Mouse (Mus musculus): ENCODE results near the gene BC048671. TPM values are rescaled to one million over a fixed set of nuclear protein-coding genes. Genes with fewer than 3 reads are reported as not detected.

BC048671 gene
- polyA plus RNA-seq, 1 experiment, result not detected

GRCm38 (mm10) chr6:90350011-90350410 lies 49.0 kb downstream of the BC048671 start:
- no peaks in the 10 kb centered on the region for H3K27me3 ChIP-seq (ENCODE audit: control insufficient read depth, insufficient read depth, insufficient read length)
- no peak overlapping the region for H3K4me3 ChIP-seq (ENCODE audit: insufficient read depth, poor library complexity, severe bottlenecking)
- H3ac ChIP-seq (ENCODE audit: control insufficient read depth, insufficient read length, low read depth), result no peak overlapping the region
- TF ChIP-seq USF1 (IDR thresholded peaks at IDR 0.05; ENCODE audit: low read depth) (no peak), MYOD1 (IDR thresholded peaks at IDR 0.05; ENCODE audit: control insufficient read depth, insufficient read length, low read depth) (no peak), MYOG (IDR thresholded peaks at IDR 0.05; ENCODE audit: control insufficient read depth, extremely low read depth, insufficient read length) (no peak), CTCF (IDR thresholded peaks at IDR 0.05; ENCODE audit: control insufficient read depth, insufficient read depth, insufficient read length) (no peak), MAX (IDR thresholded peaks at IDR 0.05) (no peak), CEBPB (IDR thresholded peaks at IDR 0.05; ENCODE audit: low read depth) (no peak), FOSL1 (IDR thresholded peaks at IDR 0.05; ENCODE audit: insufficient read depth, low read length, poor library complexity, severe bottlenecking) (no peak)
- H3K79me2 ChIP-seq (ENCODE audit: control insufficient read depth, insufficient read depth), result no peaks in the 10 kb centered on the region
- no peaks in the 10 kb centered on the region for H3K79me3 ChIP-seq (ENCODE audit: low read depth)
- H3K36me3 ChIP-seq (ENCODE audit: control insufficient read depth, insufficient read depth), result no peaks in the 10 kb centered on the region

Other genes starting within 250 kb of the BC048671 start
- gene Vmn1r49, start 222.7 kb upstream of the BC048671 start, polyA plus RNA-seq (2012; fragmentation: generic; extraction: Trizol), result not detected
- not detected for gene Vmn1r50, start 199.8 kb upstream of the BC048671 start, polyA plus RNA-seq (2012; fragmentation: generic; extraction: Trizol)
- gene Vmn1r51, start 178.6 kb upstream of the BC048671 start, polyA plus RNA-seq (2012; fragmentation: generic; extraction: Trizol), result not detected
- not detected for gene Vmn1r52, start 126.4 kb upstream of the BC048671 start, polyA plus RNA-seq (2012; fragmentation: generic; extraction: Trizol)
- gene V1ra8, start 98.4 kb upstream of the BC048671 start, polyA plus RNA-seq (2012; fragmentation: generic; extraction: Trizol), result not detected
- not detected for gene Vmn1r53, start 76.8 kb upstream of the BC048671 start, polyA plus RNA-seq (2012; fragmentation: generic; extraction: Trizol)
- gene Vmn1r54, start 54.9 kb upstream of the BC048671 start, polyA plus RNA-seq (2012; fragmentation: generic; extraction: Trizol), result not detected
- gene Chst13, start 24.0 kb downstream of the BC048671 start, polyA plus RNA-seq (2012; fragmentation: generic; extraction: Trizol), result 0.05 TPM
- not detected for gene Uroc1, start 32.1 kb downstream of the BC048671 start, polyA plus RNA-seq (2012; fragmentation: generic; extraction: Trizol)
- gene Zxdc, start 68.3 kb downstream of the BC048671 start, polyA plus RNA-seq (2012; fragmentation: generic; extraction: Trizol), result 7.4 TPM
- gene Cfap100, start 127.6 kb downstream of the BC048671 start, polyA plus RNA-seq (2012; fragmentation: generic; extraction: Trizol), result 0.02 TPM
- gene Klf15, start 161.4 kb downstream of the BC048671 start, polyA plus RNA-seq (2012; fragmentation: generic; extraction: Trizol), result not detected
- gene Aldh1l1, start 185.2 kb downstream of the BC048671 start, polyA plus RNA-seq (2012; fragmentation: generic; extraction: Trizol), result 0.16 TPM

All from C2C12 (cell line).